Mouse (Mus musculus) forebrain, postnatal 0 days (tissue): ENCODE results near the gene Ccdc88c. TPM values are rescaled to one million over a fixed set of nuclear protein-coding genes. Genes with fewer than 3 reads are reported as not detected.
A peak's percentile ranks its signal among the peaks of the same experiment; 100 is the strongest.

Source experiments
- ATAC-seq: fragments of 200-750 bp; cut with Nextera tagmentation; 2 replicates; pipeline ENCODE4 v1.8.0; 2017; ENCODE audit warnings: mild to moderate bottlenecking, moderate library complexity
- DNase-seq: peaks from one replicate; pipeline ENCODE4 v3.0.0-alpha.2; 2015
- H3K27ac ChIP-seq: fragments of 300-500 bp; sonication (generic); 2 replicates; pipeline ENCODE4 v1.5.1; 2014; ENCODE audit warnings: low read depth, mild to moderate bottlenecking, antibody characterized with exemption, low read length, moderate library complexity, mixed read lengths
- H3K27me3 ChIP-seq: fragments of 300-500 bp; sonication (generic); 2 replicates; pipeline ENCODE4 v1.6.1; 2014; ENCODE audit warnings: mild to moderate bottlenecking, low read length, mixed read lengths; ENCODE audit not compliant: insufficient read depth
- H3K36me3 ChIP-seq: fragments of 300-500 bp; sonication (generic); 2 replicates; pipeline ENCODE4 v1.6.1; 2014; ENCODE audit warnings: mild to moderate bottlenecking, moderate library complexity; ENCODE audit not compliant: insufficient read depth
- H3K4me1 ChIP-seq: fragments of 300-500 bp; sonication (generic); 2 replicates; pipeline ENCODE4 v1.6.1; 2014; ENCODE audit warnings: antibody characterized with exemption; ENCODE audit not compliant: insufficient read depth
- H3K4me2 ChIP-seq: fragments of 300-500 bp; sonication (generic); 2 replicates; pipeline ENCODE4 v1.6.1; 2014; ENCODE audit warnings: low read depth, mild to moderate bottlenecking, moderate library complexity
- H3K4me3 ChIP-seq: fragments of 300-500 bp; sonication (generic); 2 replicates; pipeline ENCODE4 v1.5.1; 2014; ENCODE audit warnings: low read depth, low read length, mixed read lengths
- H3K9ac ChIP-seq: fragments of 300-500 bp; sonication (generic); 2 replicates; pipeline ENCODE4 v1.6.1; 2014; ENCODE audit warnings: mild to moderate bottlenecking
- H3K9me3 ChIP-seq: fragments of 300-500 bp; sonication (generic); 2 replicates; pipeline ENCODE4 v1.6.1; 2016; ENCODE audit warnings: low read length
- CTCF ChIP-seq: sonication (generic); IDR thresholded peaks from 2 replicates; pipeline ENCODE4 v1.5.1; 2016; ENCODE audit warnings: antibody characterized with exemption, control low read depth, low read depth
- WGBS: fragments of 180-500 bp; shearing (Covaris S2); extraction: QIAGEN DNeasy Blood & Tissue Kit; methylation state at CpG from one replicate; pipeline ENCODE4 v1.1.7; 2014; 5-methylcytosine and 5-hydroxymethylcytosine counted together
- polyA plus RNA-seq: library from polyadenylated mRNA; unstranded; fragments of >200 nt; fragmentation: Nextera tagmentation; extraction: Ambion mirVana; gene quantifications from 2 replicates; pipeline ENCODE4 v1.2.1, GENCODE M21; 2015
- total RNA-seq: library from RNA; depleted of rRNA; stranded (reverse); fragments of >200 nt; gene quantifications from 2 replicates; pipeline ENCODE4 v1.2.3, GENCODE M21; 2014

The Ccdc88c gene
- total and polyA plus RNA-seq, 2 experiments from 2014 or later: 14.6 to 31.5 TPM

DNA sequence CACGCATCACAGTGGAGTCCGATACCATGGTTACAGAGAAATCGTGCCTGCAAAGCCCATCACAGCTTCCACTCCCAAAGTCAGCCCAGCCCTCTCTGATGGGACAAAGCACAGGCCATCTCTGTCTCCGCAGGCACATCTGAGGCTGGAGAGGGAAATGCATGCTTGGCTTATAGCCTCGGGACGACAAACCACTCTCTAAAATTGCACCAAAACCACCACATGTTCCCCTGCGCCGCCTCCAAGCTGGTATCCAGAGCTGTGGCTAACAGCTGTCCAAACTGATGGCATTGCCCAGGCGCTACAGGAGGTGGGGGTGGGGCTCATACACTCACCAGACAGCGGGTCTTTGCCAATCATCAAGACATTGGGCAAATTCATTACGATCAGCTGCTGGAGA lies 45.3 kb downstream of the Ccdc88c start:
- Histone ChIP-seq H3K9ac (no peak overlapping the region; the same call in 1 of the 2 replicates), H3K4me1 (peaks cover 48% of the 10 kb centered on the region), H3K36me3 (no peaks in the 10 kb centered on the region), H3K4me3 (no peak overlapping the region), H3K4me2 (no peak overlapping the region), H3K27ac (peak overlapping the region; percentile 1; the same call in 1 of the 2 replicates), H3K9me3 (no peaks in the 10 kb centered on the region), H3K27me3 (no peaks in the 10 kb centered on the region)
- 62% methylated on average over 11 of the region's 11 CpGs for WGBS
- DNase-seq: peak; percentile 45
- no peak for TF ChIP-seq CTCF
- peak; percentile 25; the same call in 1 of the 2 replicates for ATAC-seq

DNA sequence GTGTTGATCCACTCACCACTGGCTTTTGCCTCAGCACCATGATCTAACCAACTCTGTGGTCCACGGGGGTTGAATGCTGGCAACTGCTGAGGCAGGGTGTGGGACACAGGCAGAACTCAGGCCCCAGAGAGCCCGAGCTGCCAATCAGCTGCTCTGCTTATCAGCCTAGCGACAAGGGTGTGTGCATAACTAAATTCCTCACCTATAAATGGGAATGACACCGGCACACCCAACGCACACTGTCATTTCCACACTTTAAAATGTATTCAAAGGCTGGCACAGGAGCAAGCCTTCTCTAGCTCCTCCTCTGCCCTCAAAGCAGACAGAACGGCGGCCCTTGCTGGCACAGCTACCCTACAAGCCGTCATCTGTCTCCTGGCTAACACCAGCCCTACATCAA lies 46.6 kb downstream of the Ccdc88c start:
- Histone ChIP-seq H3K4me2 (no peak overlapping the region), H3K9ac (no peak overlapping the region), H3K36me3 (no peaks in the 10 kb centered on the region), H3K9me3 (no peaks in the 10 kb centered on the region), H3K27me3 (no peaks in the 10 kb centered on the region), H3K4me3 (no peak overlapping the region), H3K4me1 (peaks cover 41% of the 10 kb centered on the region), H3K27ac (no peak overlapping the region)
- ATAC-seq (no peak), DNase-seq (no peak)
- TF ChIP-seq CTCF: no peak
- WGBS: 52% methylated on average over 8 of the region's 8 CpGs

DNA sequence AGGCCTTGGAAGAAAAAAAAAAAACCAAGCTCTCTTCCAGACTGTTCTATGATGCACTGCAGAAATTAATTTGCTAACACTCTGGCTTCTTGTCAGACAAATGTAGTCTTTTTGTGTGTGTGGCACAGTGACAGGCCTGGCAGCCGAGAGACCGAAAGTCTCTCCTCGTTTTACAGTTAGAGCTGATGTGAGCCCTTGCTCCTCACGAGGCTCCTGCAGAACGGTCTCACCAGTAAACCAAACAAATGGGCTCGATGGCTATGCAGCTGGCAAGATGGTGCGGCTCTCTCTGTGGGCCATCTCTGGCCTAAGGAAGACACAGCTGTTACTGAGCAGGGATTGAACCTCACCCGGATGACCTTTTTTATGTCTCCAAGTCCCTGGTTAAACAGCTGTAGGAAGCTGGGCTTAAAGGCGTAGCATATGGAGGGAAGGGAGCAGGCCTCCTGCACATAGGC lies 48.3 kb downstream of the Ccdc88c start:
- no peaks in the 10 kb centered on the region for H3K27me3 ChIP-seq
- no peaks in the 10 kb centered on the region for H3K36me3 ChIP-seq
- peak; percentile 79 for ATAC-seq
- H3K4me2 ChIP-seq: no peak overlapping the region
- peak; percentile 85 for DNase-seq
- peak overlapping the region; percentile 10; the same call in 1 of the 2 replicates for H3K9ac ChIP-seq
- H3K27ac ChIP-seq: peak overlapping the region; percentile 67
- TF ChIP-seq CTCF: no peak
- H3K9me3 ChIP-seq: no peaks in the 10 kb centered on the region
- H3K4me3 ChIP-seq: no peak overlapping the region
- 44% methylated on average over 9 of the region's 9 CpGs for WGBS
- H3K4me1 ChIP-seq: peaks cover 35% of the 10 kb centered on the region

DNA sequence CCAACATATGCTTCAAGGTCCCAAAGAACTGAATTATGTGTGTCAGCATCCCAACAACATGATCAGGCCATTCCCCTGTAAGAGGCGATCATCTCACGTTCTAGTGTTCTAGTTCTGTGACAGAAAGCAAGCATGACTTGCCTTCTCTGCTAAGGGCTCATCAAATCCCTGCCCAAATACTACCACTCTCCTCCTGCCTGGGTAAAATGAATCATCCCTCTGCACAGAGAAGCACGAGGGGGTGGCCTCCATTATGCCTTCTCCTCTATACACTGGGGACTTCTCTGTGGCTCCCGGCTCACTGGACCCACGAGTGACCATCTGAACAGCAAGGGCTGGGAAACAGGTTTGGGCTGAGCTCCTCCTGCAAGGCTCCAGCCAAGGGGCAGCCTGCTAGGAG lies 49.2 kb downstream of the Ccdc88c start:
- Histone ChIP-seq H3K4me1 (peaks cover 35% of the 10 kb centered on the region), H3K27ac (no peak overlapping the region; the same call in 1 of the 2 replicates), H3K27me3 (no peaks in the 10 kb centered on the region), H3K36me3 (no peaks in the 10 kb centered on the region), H3K4me2 (no peak overlapping the region), H3K9ac (no peak overlapping the region), H3K9me3 (no peaks in the 10 kb centered on the region), H3K4me3 (no peak overlapping the region)
- no peak for ATAC-seq
- 81% methylated on average over 5 of the region's 5 CpGs for WGBS
- DNase-seq: no peak
- TF ChIP-seq CTCF: no peak

DNA sequence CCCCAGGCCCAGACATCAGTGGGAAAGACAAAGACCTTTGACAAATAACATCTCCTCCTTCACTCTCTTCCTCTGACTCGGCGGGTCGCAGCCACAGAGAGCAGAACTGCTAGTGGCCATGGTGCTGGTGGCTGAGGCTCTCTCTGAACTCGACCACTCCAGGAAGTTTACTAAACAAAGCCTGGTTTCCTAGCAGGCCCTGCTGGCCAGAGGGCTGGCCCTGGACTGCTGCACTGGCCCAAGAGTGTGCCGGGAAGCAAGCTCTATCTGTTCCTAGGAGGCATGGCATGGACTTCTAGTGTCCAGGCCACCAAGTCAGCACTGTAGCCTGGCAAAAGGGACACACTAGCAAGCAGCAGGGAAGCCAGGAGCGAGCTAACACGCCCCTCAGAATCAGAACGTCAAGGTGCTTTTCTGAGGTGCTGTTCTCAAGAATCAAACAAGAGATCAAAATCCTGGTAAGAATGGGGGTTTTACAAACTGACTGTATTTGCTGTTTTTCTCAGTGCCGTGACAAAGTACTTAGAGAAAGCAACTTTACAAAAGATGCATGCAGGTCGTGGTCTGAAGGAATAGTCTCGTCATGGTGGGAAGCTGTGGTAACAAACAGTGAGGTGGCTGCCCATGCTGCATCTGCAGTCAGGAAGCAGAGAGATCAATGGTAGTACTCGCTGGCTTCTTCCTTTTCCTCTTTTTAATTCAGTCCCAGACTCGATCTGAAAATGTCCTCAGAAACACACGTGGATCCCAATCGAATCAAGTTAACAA lies 50.7 kb downstream of the Ccdc88c start:
- H3K4me2 ChIP-seq: no peak overlapping the region
- 77% methylated on average over 15 of the region's 15 CpGs for WGBS
- H3K4me3 ChIP-seq: no peak overlapping the region
- peaks cover 30% of the 10 kb centered on the region for H3K4me1 ChIP-seq
- ATAC-seq: no peak
- H3K27me3 ChIP-seq: no peaks in the 10 kb centered on the region
- DNase-seq: no peak
- H3K9me3 ChIP-seq: no peaks in the 10 kb centered on the region
- TF ChIP-seq CTCF: no peak
- H3K36me3 ChIP-seq: no peaks in the 10 kb centered on the region; the same call in 1 of the 2 replicates
- no peak overlapping the region for H3K27ac ChIP-seq
- H3K9ac ChIP-seq: no peak overlapping the region

DNA sequence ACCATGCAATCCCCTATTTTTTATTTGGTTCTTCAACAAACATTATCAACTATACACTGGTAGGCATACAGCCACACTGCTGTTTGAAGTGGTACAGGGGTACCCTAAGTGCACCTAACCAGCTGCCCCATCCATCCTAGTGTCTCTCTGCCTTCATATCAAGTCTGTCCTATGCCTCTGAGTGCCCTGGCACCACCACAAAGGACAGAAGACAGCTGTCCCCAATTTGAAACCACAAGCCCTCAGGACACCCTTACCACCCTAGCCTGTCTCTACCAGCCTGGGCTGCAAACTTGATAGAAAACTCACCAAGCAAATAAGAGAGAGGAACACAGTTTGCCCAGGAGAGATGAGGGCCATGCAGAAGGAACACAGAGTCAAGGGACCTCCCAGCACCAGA lies 51.3 kb downstream of the Ccdc88c start:
- no peak for ATAC-seq
- H3K27me3 ChIP-seq: no peaks in the 10 kb centered on the region
- H3K4me2 ChIP-seq: no peak overlapping the region
- H3K4me1 ChIP-seq: peaks cover 24% of the 10 kb centered on the region
- no peak for TF ChIP-seq CTCF
- no peak overlapping the region for H3K4me3 ChIP-seq
- H3K9ac ChIP-seq: no peak overlapping the region
- H3K36me3 ChIP-seq: no peaks in the 10 kb centered on the region; the same call in 1 of the 2 replicates
- DNase-seq: no peak
- no peaks in the 10 kb centered on the region for H3K9me3 ChIP-seq
- H3K27ac ChIP-seq: no peak overlapping the region

DNA sequence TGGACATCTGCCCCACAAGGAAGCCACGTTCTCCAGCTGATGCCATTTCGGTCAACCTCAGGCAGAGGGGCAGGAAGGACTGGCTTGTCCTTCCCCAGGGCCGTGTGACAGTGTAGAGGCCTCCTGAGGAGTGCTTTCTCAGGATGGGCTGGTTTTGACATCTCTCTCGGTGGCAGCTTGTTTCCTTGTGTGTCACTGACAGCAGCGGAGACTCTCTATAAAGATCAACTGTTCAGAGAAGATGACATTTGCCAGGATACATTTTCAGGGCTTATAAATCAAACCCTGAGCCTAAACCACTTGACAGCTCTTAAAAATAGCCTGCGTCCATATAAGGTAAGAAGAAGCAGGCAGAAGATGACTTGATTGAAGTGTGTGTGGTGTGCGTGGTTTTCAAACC lies 59.0 kb downstream of the Ccdc88c start:
- Histone ChIP-seq H3K36me3 (peaks cover 22% of the 10 kb centered on the region; the same call in 1 of the 2 replicates), H3K4me2 (no peak overlapping the region), H3K9ac (no peak overlapping the region), H3K27me3 (no peaks in the 10 kb centered on the region), H3K27ac (no peak overlapping the region; the same call in 1 of the 2 replicates), H3K4me1 (no peaks in the 10 kb centered on the region), H3K4me3 (no peak overlapping the region), H3K9me3 (no peaks in the 10 kb centered on the region)
- DNase-seq: no peak
- no peak for TF ChIP-seq CTCF
- ATAC-seq: peak; percentile 25; the same call in 1 of the 2 replicates
- 68% methylated on average over 7 of the region's 7 CpGs for WGBS
